ENCODE assay signal across 1 mouse cellular context in the genomic region with DNA sequence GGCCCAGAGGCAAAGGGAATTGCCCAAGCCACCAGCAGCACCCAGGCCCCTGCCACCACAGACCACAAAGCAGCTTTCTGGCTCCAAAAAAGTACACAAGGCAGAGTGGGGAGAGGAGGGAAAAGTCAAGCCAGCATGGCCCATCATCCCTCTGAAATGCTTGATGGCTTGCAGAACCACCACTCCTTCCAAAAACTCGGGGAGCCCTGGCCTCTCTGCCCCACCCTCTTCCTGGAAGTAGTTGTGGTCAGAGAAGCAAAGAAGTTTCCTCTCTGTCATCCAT.
TF ChIP-seq lines count a peak whose summit lies in the region.

No protein-coding gene starts in this region.

TF ChIP-seq in CH12.LX, 34 proteins besides CTCF, POLR2A, EP300 and RAD21 (continued from another document):
- TF ChIP-seq CHD2 (IDR thresholded peaks at IDR 0.05; ENCODE audit: low read length), result peak; percentile 54; the same call in 1 of the 2 replicates
- TF ChIP-seq TBP (conservative IDR thresholded peaks at IDR 0.05; ENCODE audit: low read depth, low read length), result no peak
- TF ChIP-seq ZMIZ1 (IDR thresholded peaks at IDR 0.05; ENCODE audit: low read depth, low read length), result no peak
- no peak; the same call in 1 of the 2 replicates for TF ChIP-seq MAZ (IDR thresholded peaks at IDR 0.05; ENCODE audit: low read depth, low read length)
- no peak for TF ChIP-seq USF1 (IDR thresholded peaks at IDR 0.05; ENCODE audit: low read depth, low read length)
- peak; percentile 76 for TF ChIP-seq ETS1 (conservative IDR thresholded peaks at IDR 0.05; ENCODE audit: low read depth, low read length)
- TF ChIP-seq ZNF384 (IDR thresholded peaks at IDR 0.05; ENCODE audit: low read depth, low read length), result peak; percentile 51; the same call in 1 of the 2 replicates
- peak; percentile 88 for TF ChIP-seq RCOR1 (conservative IDR thresholded peaks at IDR 0.05; ENCODE audit: low read depth, low read length)
- TF ChIP-seq ELF1 (IDR thresholded peaks at IDR 0.05; ENCODE audit: low read depth, low read length), result no peak
- TF ChIP-seq HCFC1 (IDR thresholded peaks at IDR 0.05; ENCODE audit: low read depth, low read length), result no peak
- no peak for TF ChIP-seq PAX5 (IDR thresholded peaks at IDR 0.05; ENCODE audit: low read length)
- 0 out of 2 replicates have a peak, but pooled peaks have one; percentile 25 for TF ChIP-seq MXI1 (IDR thresholded peaks at IDR 0.05; ENCODE audit: low read depth, low read length)
- TF ChIP-seq UBTF (IDR thresholded peaks at IDR 0.05; ENCODE audit: low read depth, low read length), result no peak
- no peak for TF ChIP-seq JUND (conservative IDR thresholded peaks at IDR 0.05; ENCODE audit: low read depth, low read length)
- peak; percentile 80; the same call in 1 of the 2 replicates for TF ChIP-seq IRF4 (IDR thresholded peaks at IDR 0.05; ENCODE audit: low read depth, low read length)
- TF ChIP-seq MEF2A (IDR thresholded peaks at IDR 0.05; ENCODE audit: borderline replicate concordance, low read depth, low read length), result peak; percentile 86; the same call in 1 of the 2 replicates
- TF ChIP-seq NELFE (IDR thresholded peaks at IDR 0.05; ENCODE audit: low read depth, low read length), result no peak
